Mouse (Mus musculus) testis, adult 2 months (tissue): ENCODE results near the gene Chek2.

ENCODE experiments used
- CTCF ChIP-seq: fragments of 200-500 bp; IDR thresholded peaks from 2 replicates; pipeline ENCODE4 v1.5.1; 2012; ENCODE audit warnings: low read depth, mild to moderate bottlenecking, inconsistent platforms, low read length, moderate library complexity; ENCODE audit not compliant: control insufficient read depth, insufficient read depth, insufficient replicate concordance
- POLR2A ChIP-seq: fragments of 200-500 bp; IDR thresholded peaks from 2 replicates; pipeline ENCODE4 v1.6.1; 2012; ENCODE audit warnings: low read depth, mild to moderate bottlenecking, inconsistent platforms, low read length, moderate library complexity; ENCODE audit not compliant: control insufficient read depth

DNA sequence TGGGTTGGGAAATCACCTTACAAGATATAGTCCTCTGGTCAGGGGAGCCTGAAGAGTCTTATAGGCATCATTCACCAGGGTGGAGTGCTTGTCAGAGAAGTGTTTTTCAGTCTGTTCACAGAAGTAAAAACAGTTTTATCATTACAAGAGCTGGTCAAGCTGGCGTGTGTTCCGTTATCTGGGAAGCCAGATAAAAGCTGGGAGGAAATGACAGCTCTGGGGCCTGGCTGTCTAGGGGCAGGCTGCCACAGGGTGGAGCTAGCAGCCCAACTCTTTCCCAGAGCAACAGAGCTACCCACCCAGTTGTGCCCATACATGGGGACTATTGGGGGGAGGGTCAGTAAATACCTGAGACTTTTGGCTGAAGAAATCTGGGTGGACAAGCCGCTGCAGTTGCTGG is 3.8 kb upstream of the Chek2 start:
- TF ChIP-seq CTCF = peak; percentile 43; the same call in 1 of the 2 replicates
- TF ChIP-seq POLR2A = no peak
